Mouse (Mus musculus) megakaryocyte-erythroid progenitor cell, adult 5 weeks (primary cell): Measurements from ENCODE around the gene Rfc1. TPM values are rescaled to one million over a fixed set of nuclear protein-coding genes. Genes with fewer than 3 reads are reported as not detected.

ENCODE experiments used
- polyA plus RNA-seq: library from polyadenylated mRNA; stranded (reverse); fragments of >175 nt; gene quantifications from 2 replicates; pipeline ENCODE4 v1.2.3, GENCODE M21; 2012

Rfc1 gene
- 19.7 and 20.9 TPM in 2 replicates for polyA plus RNA-seq

DNA sequence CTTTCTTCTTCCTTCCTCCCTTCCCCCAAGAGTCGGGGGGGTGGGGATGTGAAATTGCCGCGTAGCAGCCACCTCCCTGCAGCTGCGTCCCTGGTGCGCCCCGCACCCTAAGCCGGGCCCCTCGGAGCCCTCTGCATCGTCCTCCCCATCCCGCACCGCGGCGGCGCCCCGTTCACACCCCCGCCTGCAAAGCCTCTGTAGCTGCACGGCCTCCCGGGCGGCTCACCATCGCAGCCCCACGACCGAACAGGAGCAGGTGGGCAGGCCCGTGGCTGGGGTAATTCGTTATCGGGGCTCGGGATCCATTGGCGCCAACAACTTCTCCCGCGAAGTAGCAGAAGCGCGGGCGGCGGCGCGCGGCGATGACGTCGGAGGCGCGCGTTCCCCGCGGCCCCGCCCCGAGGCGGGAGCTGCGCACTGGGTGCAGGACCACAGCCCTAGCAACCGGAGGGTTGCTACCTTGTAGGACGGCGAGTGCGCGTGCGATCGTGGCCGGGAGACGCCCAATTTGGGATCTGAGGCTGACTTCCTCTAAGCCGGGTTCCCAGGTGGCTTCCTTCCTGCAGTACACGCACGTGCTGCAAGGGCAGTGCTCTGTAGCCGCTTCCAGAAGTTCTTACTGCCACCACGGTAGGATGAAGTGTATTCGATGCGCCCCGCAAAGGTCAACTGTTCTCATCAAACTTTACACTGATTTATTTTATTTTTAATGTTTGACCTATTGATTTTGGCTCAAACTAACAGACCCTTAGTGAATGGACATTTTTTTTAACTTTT is at the start of gene Rfc1:
Gene Rfc1 (minus strand): TSS at position 373 of the 777 bp plus-strand sequence.

GRCm38 (mm10) chr5:65348168-65348567 is 12.7 kb upstream of the Rfc1 start, which contains the start of gene Klb:
Gene Klb (plus strand): TSS chr5:65348314.

Other genes with a start within 250 kb of the Rfc1 start
- 0.10 and 0.40 TPM in 2 replicates for gene Tmem156, start 243.5 kb downstream of the Rfc1 start, polyA plus RNA-seq
- 14.4 and 22.8 TPM in 2 replicates for gene Klhl5, start 228.1 kb downstream of the Rfc1 start, polyA plus RNA-seq
- 0.23 and 0.41 TPM in 2 replicates for gene Wdr19, start 136.0 kb downstream of the Rfc1 start, polyA plus RNA-seq
- gene Klb, start 12.6 kb upstream of the Rfc1 start, polyA plus RNA-seq: not detected in 2 replicates
- gene Rpl9, start 55.8 kb upstream of the Rfc1 start, polyA plus RNA-seq: 61.7 and 74.9 TPM in 2 replicates
- 6.9 and 7.3 TPM in 2 replicates for gene Lias, start 55.8 kb upstream of the Rfc1 start, polyA plus RNA-seq
- 5.7 and 7.3 TPM in 2 replicates for gene Ugdh, start 100.3 kb upstream of the Rfc1 start, polyA plus RNA-seq
- 100.0 and 113 TPM in 2 replicates for gene Gm43552, start 157.2 kb upstream of the Rfc1 start, polyA plus RNA-seq
- gene Smim14, start 201.5 kb upstream of the Rfc1 start, polyA plus RNA-seq: 41.1 and 48.7 TPM in 2 replicates
- 112 and 138 TPM in 2 replicates for gene Ube2k, start 201.6 kb upstream of the Rfc1 start, polyA plus RNA-seq